Mouse (Mus musculus): Measurements from ENCODE around the gene Met.

Gene Met

GRCm38 (mm10) chr6:17463434-17464280 is at the start of gene Met:
Gene Met (plus strand): TSS chr6:17463800.
- peak; percentile 83 for DNase-seq (ENCODE audit: low spot score)

GRCm38 (mm10) chr6:17418226-17418625 is 45.4 kb upstream of the Met start:
- DNase-seq (ENCODE audit: low spot score), result no peak

GRCm38 (mm10) chr6:17422432-17422831 is 41.2 kb upstream of the Met start:
- DNase-seq (ENCODE audit: low spot score), result no peak

GRCm38 (mm10) chr6:17429041-17429440 is 34.6 kb upstream of the Met start:
- no peak for DNase-seq (ENCODE audit: low spot score)

- DNase-seq (ENCODE audit: low spot score), result no peak
Measured at GRCm38 (mm10) chr6:17429611-17430010, 34.0 kb upstream of the Met start.

- DNase-seq (ENCODE audit: low spot score), result no peak
Measured at GRCm38 (mm10) chr6:17443311-17443710, 20.3 kb upstream of the Met start.

GRCm38 (mm10) chr6:17451305-17451704 is 12.3 kb upstream of the Met start:
- no peak for DNase-seq (ENCODE audit: low spot score)

GRCm38 (mm10) chr6:17455116-17455515 is 8.5 kb upstream of the Met start:
- DNase-seq (ENCODE audit: low spot score), result no peak

DNA sequence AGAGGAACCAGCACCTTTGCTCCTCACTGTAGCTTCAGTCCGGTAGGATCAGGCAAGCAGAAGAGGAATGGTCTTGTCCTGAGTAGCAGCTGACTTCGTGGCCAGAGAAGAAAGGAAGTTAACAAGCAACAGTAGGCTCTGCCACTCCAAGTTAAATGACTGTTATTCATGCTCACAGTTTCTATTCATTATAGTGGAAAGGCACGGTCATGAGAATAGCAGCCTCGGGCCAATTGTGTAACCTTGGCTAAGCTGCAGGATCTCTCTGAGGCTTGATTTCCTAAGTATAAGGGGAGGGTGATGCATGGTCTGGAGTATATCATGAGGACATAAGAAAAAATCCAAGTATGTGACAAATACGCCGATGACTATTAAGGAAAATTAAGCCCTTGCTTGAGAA is 4.0 kb upstream of the Met start:
- DNase-seq (ENCODE audit: low spot score), result no peak

DNA sequence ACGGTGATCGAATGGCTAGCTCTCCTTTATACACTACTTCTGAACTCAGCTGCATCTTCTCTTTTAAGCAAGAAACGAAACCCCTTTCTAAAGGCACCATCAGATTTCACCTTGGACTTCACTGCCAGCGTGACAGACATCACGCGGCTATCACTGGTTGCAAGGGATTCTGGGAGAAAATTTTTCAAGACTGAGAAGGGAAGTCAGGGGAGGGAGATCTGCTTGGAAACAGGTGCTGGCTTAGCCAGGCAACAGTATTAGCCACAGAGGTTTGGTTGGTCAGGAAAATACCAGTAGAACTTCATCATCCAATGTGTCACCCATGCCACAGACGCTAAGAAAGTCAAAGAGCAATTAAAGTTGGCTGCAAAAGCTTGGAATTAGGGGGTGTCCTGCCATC is 2.2 kb upstream of the Met start:
- no peak for DNase-seq (ENCODE audit: low spot score)

DNA sequence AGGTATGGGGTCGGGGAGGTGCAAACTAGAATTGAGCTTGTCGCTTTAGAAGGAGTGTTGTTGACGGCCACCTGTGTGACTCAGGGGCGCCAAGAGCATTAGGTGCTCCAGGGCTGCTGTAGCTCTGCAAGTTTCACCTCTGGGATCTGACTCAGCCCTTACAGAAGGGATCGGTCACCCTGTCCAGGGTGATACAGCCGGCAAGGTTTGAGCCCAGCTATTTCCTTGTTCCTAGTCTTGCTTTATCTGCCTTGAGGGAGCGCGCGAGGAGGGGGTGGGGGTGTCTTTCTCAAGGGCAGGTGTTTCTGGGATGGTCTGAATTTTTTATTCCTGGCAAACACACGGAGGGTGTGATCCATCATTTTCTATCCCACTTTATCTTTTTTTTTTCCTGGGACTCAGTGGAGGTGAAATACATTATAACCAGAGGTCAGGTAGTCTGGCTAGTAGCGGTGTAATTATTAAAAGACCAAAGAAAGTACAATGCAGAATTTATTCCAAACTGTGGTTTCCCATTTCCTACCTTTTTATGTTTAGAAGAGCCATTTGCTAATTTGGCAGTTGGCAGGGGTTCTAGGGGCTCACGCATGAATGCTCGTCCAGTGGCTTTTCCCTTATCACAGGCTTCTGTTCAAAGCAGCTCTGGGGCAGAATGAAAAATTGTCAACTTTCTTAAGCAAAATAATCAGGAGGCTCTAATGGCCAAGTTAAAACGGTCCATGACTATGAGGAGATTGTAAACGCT is 853 bp downstream of the Met start:
- DNase-seq (ENCODE audit: low spot score), result peak; percentile 53

- no peak for DNase-seq (ENCODE audit: low spot score)
Measured at GRCm38 (mm10) chr6:17466526-17466925, 2.9 kb downstream of the Met start.

DNA sequence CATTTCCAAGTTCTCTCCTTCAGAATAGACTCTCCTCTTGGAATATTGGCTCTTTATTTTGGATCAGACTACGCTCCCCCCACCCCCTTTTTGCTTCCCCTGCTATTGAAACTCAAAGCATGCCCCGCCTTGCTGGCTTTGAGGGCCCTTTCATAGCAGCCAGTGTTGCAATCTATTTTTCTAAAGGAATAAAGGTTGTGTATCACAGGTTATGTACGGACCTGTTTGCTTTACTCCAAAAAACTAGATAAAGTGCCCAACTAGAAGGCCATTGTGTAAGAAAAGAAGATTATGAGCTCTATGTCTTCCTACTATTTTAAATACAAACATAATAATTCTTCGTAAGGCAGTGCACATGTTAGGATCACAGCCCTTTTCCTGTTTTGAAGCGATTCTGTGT is 5.4 kb downstream of the Met start:
- DNase-seq (ENCODE audit: low spot score), result no peak

- no peak for DNase-seq (ENCODE audit: low spot score)
Measured at GRCm38 (mm10) chr6:17473128-17473527, 9.5 kb downstream of the Met start.

DNA sequence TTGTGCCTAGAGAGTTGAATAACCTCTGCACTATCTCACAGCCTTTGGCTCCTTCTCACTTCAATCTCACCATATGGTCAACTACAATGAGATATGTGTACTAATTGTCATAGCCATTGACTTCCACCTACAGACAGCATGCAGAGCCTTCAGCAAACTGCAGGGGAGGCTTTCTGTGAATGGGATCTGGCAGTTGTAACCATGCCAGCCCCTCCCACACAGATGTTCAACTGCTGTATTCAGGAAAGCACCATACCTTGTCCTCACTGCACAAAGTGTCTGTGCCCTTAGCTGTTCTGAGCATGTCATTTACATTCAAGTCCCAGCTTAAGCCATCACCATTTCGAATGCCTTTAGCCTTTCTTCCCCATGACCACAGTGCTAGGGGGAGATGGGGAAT is 14.2 kb downstream of the Met start:
- no peak for DNase-seq (ENCODE audit: low spot score)

- DNase-seq (ENCODE audit: low spot score), result no peak
Measured at GRCm38 (mm10) chr6:17478252-17478651, 14.7 kb downstream of the Met start.

- no peak for DNase-seq (ENCODE audit: low spot score)
Measured at GRCm38 (mm10) chr6:17478838-17479570, 15.4 kb downstream of the Met start.

DNA sequence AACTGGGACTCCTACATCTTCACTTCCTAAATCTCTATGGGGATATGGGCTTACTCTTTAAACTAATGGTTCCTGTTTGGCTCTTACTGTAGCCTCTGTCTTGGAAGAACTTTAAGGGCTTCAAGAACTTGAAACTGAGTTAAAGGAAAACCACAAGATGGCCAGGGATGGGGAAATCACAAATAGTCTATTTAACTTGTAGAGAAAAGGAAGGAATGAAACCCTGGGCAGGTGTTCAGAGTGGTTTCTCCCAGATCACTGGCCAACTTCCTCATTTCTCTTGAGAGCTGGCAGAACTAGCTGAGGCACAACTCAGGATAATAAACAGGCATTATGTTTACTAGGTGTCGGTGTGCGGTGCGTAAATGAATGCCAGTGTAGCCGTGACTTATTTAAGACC is 17.5 kb downstream of the Met start:
- no peak for DNase-seq (ENCODE audit: low spot score)

GRCm38 (mm10) chr6:17485244-17485643 is 21.6 kb downstream of the Met start:
- DNase-seq (ENCODE audit: low spot score), result no peak

DNA sequence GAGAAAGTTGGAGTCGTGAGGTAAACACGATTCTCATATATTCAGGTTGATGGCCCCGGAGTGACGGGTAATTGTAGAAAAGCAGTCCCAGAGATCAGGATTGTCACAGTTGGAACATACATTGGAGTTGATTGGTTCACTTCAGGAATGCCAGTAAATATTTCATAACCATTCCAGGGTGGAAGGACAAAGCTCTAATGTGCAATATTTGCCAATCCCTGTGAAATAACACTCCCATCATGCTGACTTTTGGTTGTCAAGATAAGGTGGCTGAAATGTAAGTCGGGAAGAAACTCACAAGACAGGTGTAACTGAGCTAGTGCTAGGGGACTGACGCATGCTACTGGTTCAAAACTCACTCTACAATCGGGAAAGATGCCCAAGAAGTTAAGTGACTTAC is 22.2 kb downstream of the Met start:
- DNase-seq (ENCODE audit: low spot score), result no peak

GRCm38 (mm10) chr6:17488291-17488817 is 24.8 kb downstream of the Met start:
- no peak for DNase-seq (ENCODE audit: low spot score)

- DNase-seq (ENCODE audit: low spot score), result no peak
Measured at GRCm38 (mm10) chr6:17490786-17491185, 27.2 kb downstream of the Met start.
